Mouse (Mus musculus) duodenum, adult 2 months (tissue): ENCODE data around the gene Asb12. TPM values are rescaled to one million over a fixed set of nuclear protein-coding genes. Genes with fewer than 3 reads are reported as not detected.

ENCODE experiments used
- polyA plus RNA-seq: library from polyadenylated mRNA; depleted of rRNA; stranded (reverse); fragments of >200 nt; gene quantifications from 2 replicates; pipeline ENCODE4 v1.2.3, GENCODE M21; 2012; ENCODE audit warnings: low replicate concordance; rRNA removed

The Asb12 gene
- polyA plus RNA-seq, result not detected in 2 replicates

DNA sequence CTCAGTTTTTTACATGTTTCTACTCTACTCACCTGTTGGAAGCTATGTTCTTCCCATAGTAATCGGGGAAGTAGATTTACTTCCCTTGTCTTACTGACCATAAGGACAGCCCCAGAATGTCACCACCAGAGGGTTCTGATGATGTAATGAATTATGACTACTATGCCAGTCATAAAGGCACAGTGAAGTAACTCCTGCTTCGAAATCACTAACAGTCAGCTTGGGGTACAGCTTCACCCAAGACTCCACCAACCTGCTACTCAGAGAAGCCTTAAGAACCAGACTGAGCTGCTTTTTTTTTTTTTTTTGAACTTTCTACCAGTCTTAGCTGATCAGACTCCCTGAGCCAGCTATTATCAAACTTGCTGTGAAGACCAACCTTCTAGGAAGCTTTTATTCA, at the start of gene Asb12, which contains the start of gene Pfn5:
Gene Asb12 (minus strand): TSS at position 101 of the 400 bp plus-strand sequence.
Gene Pfn5 (plus strand): TSS at position 218 of the 400 bp plus-strand sequence.

DNA sequence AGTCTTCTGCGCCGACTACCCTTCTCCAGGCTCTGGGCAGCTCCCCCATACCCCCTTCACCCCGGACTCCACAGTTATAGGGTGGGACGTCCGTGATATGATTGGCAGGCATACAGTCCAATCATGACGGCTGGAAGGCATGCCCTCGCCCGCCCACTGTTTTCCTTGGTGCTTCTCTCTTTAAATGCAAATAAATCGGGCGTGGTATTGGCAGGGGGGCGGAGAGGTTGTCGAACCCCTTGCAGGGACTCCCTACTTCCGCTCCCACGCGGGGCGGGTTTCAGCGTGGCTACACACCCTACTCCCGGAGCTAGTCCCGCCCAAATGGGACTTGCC, 113.0 kb downstream of the Asb12 start, which contains the start of gene Amer1:
Gene Amer1 (minus strand): TSS at position 97 of the 336 bp plus-strand sequence.

Other genes with a start within 250 kb of the Asb12 start
- gene Amer1, start 113.1 kb downstream of the Asb12 start, polyA plus RNA-seq, result 0.32 and 0.49 TPM in 2 replicates
- not detected in 2 replicates for gene Pfn5, start 117 bp upstream of the Asb12 start, polyA plus RNA-seq
- gene Zc4h2, start 100.5 kb upstream of the Asb12 start, polyA plus RNA-seq, result 0.12 and 0.13 TPM in 2 replicates
- 0.11 and 0.21 TPM in 2 replicates for gene Zc3h12b, start 153.7 kb upstream of the Asb12 start, polyA plus RNA-seq